Mouse (Mus musculus) bone marrow macrophage, adult 2 months (primary cell): ENCODE data around the gene Palm3. TPM values are rescaled to one million over a fixed set of nuclear protein-coding genes. Genes with fewer than 3 reads are reported as not detected.
A peak's percentile ranks its signal among the peaks of the same experiment; 100 is the strongest.

Source experiments
- H3K27ac ChIP-seq: 2 replicates; pipeline ENCODE4 v1.5.1; 2012; ENCODE audit warnings: low read depth, low read length; ENCODE audit not compliant: insufficient read depth
- H3K4me1 ChIP-seq: 2 replicates; pipeline ENCODE4 v1.6.1; 2012; ENCODE audit warnings: low read length; ENCODE audit not compliant: control insufficient read depth, insufficient read depth
- H3K4me3 ChIP-seq: 2 replicates; pipeline ENCODE4 v1.5.1; 2012; ENCODE audit warnings: mild to moderate bottlenecking, low read length, moderate library complexity; ENCODE audit not compliant: insufficient read depth
- CTCF ChIP-seq: IDR thresholded peaks from 2 replicates; pipeline ENCODE4 v1.5.1; 2012; ENCODE audit warnings: low read depth, mild to moderate bottlenecking, low read length, moderate library complexity
- POLR2A ChIP-seq: IDR thresholded peaks from 2 replicates; pipeline ENCODE4 v1.6.1; 2012; ENCODE audit warnings: mild to moderate bottlenecking, low read depth, low read length, borderline replicate concordance
- polyA plus RNA-seq: library from polyadenylated mRNA; stranded (reverse); fragments of >200 nt; gene quantifications from 2 replicates; pipeline ENCODE4 v1.2.4, GENCODE M21; 2012; ENCODE audit not compliant: missing spikeins, insufficient read depth, insufficient read length

Gene Palm3
- polyA plus RNA-seq, 1 experiment: not detected

- Histone ChIP-seq H3K4me3 (no peak overlapping the region), H3K4me1 (peaks cover 21% of the 10 kb centered on the region), H3K27ac (no peak overlapping the region)
- TF ChIP-seq POLR2A (no peak), CTCF (no peak)
These were observed 12.9 kb upstream of the Palm3 start for GRCm38 (mm10) chr8:84008362-84008761.

DNA sequence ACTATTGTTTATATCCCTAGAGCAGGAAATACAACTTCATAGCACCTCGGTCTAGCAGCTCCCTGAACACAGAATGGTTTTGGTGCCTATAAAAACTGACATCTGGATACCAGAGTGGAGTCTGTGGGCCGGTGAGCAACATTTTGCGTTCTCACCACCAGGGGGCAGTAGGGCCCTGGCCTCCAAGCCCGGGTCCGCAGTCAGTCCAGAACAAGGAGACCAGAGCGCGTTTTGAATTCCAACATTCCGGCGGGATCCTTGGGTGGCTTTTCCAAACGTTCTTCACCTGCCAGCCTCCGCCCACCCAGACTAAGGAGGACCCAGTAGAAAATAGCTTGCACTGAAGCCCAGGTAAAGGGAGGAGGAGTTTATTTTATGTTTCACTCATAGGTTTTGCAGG, 11.4 kb upstream of the Palm3 start:
- Histone ChIP-seq H3K4me1 (peaks cover 16% of the 10 kb centered on the region), H3K4me3 (no peak overlapping the region), H3K27ac (no peak overlapping the region)
- peak; percentile 85 for TF ChIP-seq CTCF
- no peak for TF ChIP-seq POLR2A

DNA sequence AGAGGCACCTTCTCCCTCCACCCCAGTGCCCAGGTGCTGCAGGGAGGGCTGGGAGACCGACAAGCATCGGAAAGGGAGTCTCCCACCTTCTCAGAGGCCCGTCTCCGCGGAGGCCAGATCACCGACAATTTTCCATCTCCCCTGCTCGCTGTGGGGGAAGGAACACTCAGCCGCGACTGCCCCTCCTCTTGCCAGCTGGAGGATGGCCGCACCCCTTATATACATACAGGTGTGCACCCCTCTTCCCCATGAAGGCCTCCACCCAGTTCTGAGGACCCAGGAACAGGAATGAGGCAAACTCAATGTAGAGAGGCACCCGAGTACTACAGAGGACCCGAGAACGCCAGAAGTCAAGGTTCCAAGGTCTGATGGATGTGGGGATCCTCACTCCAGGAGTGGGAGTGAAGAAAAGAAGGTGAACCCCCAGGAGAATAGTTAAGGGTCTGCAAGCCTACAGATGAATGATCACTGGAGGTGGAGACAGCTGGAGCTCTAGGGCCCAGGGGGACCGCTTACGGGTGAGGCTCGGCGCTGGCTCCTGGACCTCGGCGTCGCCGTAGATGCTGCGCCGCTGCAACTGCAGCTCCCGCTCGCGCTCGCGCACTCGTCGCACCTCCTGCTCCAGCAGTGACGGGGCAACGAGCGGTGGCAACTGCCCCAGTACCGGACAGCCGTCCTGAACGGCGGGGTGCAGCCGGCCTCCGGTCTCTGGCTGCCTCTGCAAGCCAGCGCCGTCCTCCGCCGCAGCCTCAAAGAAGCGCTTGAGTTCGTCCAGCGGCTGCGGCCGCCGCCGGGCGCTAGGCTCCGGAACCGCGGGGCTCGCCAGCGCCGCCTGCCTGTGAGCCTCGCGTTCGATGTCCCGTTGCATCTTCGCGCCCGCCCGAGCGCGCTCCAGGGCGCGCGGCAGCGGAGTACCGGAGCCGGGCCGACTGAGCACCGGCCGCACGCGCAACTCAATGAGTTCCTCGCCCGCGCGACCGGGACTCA, 10.4 kb upstream of the Palm3 start:
- no peak for TF ChIP-seq CTCF
- TF ChIP-seq POLR2A: no peak
- H3K4me3 ChIP-seq: peak overlapping the region; percentile 55
- no peak overlapping the region for H3K27ac ChIP-seq
- peaks cover 9% of the 10 kb centered on the region for H3K4me1 ChIP-seq

DNA sequence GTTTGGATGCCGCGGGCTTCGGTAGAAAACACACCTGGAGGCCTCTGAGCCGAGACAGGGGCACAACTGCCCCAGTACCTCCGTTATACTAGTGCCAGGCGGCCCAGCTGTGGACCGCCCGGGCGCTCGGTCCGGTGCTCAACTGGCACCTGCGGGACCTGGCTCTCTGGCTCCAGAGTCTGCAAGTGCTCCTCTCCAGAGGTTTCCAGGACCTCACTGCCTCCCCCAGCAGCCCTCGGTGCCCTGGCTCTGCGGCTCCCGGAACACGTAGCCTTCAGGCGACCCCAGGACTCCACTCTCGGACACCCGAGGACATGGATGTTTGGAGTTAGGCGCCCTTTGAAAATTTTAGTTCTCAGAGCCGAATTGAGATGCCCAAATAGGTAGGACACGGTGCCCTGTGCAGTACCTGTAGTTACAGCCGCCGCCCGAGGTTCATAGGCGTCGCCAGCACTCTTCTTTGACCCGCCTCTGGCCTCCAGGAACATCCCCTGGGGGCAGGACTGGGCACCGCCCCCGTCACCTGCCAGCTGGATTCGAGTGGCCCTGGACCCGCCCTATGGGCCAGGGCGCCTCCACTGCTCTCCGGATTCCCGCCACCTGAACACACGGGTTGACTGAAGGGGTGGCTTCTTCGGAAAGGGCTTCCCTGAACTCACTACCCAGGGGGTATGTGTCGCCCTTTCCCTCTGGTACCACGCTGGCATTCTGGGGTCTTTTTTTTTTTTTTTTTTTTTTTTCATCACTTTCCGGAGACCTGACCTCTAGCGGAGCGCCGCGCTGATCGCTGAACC, 9.4 kb upstream of the Palm3 start, which contains the start of gene 2210011C24Rik:
Gene 2210011C24Rik (minus strand): TSS at position 467 of the 794 bp plus-strand sequence.
- peak within 1 kb of the TSS; percentile 55 for H3K4me3 ChIP-seq
- H3K27ac ChIP-seq: no peak within 1 kb of the TSS
- TF ChIP-seq CTCF: no peak
- no peak for TF ChIP-seq POLR2A

DNA sequence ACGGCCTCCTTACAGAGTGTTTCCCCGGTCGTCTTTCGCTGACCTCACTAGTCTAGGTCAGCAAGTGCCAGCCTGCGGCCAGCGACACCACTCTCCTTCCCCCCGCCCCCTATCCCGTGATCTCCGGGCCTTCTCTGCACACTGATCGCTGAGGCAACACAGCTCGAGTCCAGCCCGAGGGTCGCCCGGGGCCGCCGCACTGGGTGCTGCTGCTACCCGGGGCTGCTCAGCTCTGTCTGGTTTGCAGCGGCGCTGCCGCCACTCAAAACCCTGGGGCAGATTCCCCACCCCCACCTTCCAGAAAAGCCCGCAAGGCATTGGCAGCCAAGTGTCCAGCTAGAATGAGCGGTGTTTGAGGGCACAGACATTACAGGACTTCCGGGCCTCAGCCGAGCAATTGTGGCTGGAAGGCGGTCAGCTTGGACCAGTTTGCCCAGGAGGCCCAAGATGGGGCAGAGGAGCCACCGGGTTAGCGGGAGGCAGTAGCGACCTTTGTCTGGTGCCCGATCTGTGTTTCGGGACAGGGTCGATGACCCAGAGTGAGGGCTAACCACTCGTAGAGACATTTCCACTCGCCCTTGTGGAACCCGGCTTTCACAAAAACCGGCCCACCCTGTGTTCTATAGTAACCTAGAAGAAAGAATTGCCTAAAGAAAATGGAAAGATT, 8.6 kb upstream of the Palm3 start:
- peak overlapping the region; percentile 55; the same call in 1 of the 2 replicates for H3K4me3 ChIP-seq

More for the DNA sequence above, 9.4 kb upstream of the Palm3 start, which contains the start of gene 2210011C24Rik:
- H3K4me1 ChIP-seq: peaks cover 7% of the 10 kb centered on the region

GRCm38 (mm10) chr8:84015833-84016232, 5.4 kb upstream of the Palm3 start:
- no peak for TF ChIP-seq CTCF
- TF ChIP-seq POLR2A: no peak
- Histone ChIP-seq H3K4me3 (no peak overlapping the region), H3K27ac (no peak overlapping the region), H3K4me1 (peaks cover 7% of the 10 kb centered on the region)

More for the DNA sequence above, 8.6 kb upstream of the Palm3 start:
- TF ChIP-seq POLR2A (no peak), CTCF (no peak)
- Histone ChIP-seq H3K4me1 (peaks cover 7% of the 10 kb centered on the region), H3K27ac (no peak overlapping the region)

- Histone ChIP-seq H3K27ac (no peak overlapping the region), H3K4me1 (peaks cover 4% of the 10 kb centered on the region; the same call in 1 of the 2 replicates), H3K4me3 (no peak overlapping the region)
- TF ChIP-seq POLR2A (no peak), CTCF (no peak)
These were observed 1.5 kb upstream of the Palm3 start for GRCm38 (mm10) chr8:84019738-84020137.

DNA sequence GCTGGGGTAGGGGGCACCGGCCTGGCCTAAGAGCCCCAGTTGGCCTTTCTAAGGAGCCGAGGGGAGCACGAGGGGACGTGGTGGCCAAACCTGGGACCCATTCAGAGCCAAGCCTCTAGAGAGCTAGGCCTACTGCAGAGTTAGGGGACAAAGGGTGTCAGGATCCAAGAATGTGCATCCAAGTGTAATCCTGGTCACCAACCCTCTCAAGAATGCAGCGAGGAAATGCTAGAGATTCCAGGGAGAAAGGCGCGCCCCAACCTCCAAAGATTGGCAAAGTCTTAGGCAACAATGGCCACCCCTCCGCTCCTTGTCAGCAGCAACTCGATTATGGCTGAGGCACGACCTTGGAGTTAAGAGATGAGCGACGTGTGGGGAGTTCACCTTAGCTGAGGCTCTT, 298 bp downstream of the Palm3 start:
- Histone ChIP-seq H3K4me3 (no peak overlapping the region), H3K4me1 (peaks cover 4% of the 10 kb centered on the region; the same call in 1 of the 2 replicates), H3K27ac (no peak overlapping the region)
- TF ChIP-seq CTCF: no peak
- TF ChIP-seq POLR2A: no peak

DNA sequence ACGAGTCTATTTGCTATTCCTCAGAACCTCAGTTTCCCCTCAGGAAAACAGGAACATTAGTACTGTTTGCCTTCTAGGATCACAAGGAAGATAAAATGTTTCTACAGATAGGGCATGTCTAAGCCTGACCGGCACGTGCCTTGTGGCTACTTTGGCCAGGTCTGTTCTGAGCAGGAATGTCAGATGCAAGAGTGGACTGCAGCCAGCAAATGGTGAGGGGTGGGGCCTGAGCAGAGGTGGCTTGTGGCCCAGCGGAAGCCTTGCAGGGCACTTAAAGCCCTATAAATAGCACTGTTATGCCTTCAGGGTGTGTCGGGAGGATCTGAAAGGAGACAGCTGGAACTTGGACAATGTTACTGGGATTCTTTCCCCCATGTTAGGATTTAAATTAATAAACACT, 1.8 kb downstream of the Palm3 start:
- H3K27ac ChIP-seq: no peak overlapping the region
- TF ChIP-seq POLR2A (no peak), CTCF (no peak)
- peaks cover 4% of the 10 kb centered on the region; the same call in 1 of the 2 replicates for H3K4me1 ChIP-seq
- no peak overlapping the region for H3K4me3 ChIP-seq
